Mouse (Mus musculus) layer of hippocampus, postnatal 14 days (tissue): Measurements from ENCODE around the gene Apba2. TPM values are rescaled to one million over a fixed set of nuclear protein-coding genes. Genes with fewer than 3 reads are reported as not detected.

Experiments used
- DNase-seq, 2 experiments: peaks; one replicate each; pipeline ENCODE4 v3.0.0; 2021 to 2022; ENCODE audit warnings: low spot score in 2 of 2, mixed read lengths in 1 of 2
- long read RNA-seq, 2 experiments: library from polyadenylated mRNA; stranded (forward); transcript quantifications; one replicate each; pipeline ENCODE4 v2.0.0; 2021
- total RNA-seq, 2 experiments: library from RNA; stranded (reverse); gene quantifications; 2 replicates each; pipeline ENCODE4 v1.2.3; 2021

Gene Apba2
- total RNA-seq: 100 to 1,000 TPM; 273 to 296 TPM
- long read RNA-seq, experiment 1, transcript Apba2-201 (15 exons, 3,321 nt): major isoform, 13 of 139 reads
- long read RNA-seq, experiment 1, partial matches to known transcripts: 29 of 139 reads
- long read RNA-seq, experiment 1, other reads (novel, unspliced or antisense): 97 of 139 reads
- long read RNA-seq, experiment 2, transcript Apba2-201 (15 exons, 3,321 nt): major isoform, 16 of 138 reads
- long read RNA-seq, experiment 2, partial matches to known transcripts: 29 of 138 reads
- long read RNA-seq, experiment 2, other reads (novel, unspliced or antisense): 92 of 138 reads

GRCm38 (mm10) chr7:64501536-64502270 lies at the start of gene Apba2:
TSS of gene Apba2 (plus strand) at chr7:64501706.
- DNase-seq: peak; percentile 69 to 77

- DNase-seq: no peak
These were observed 49.6 kb upstream of the Apba2 start for GRCm38 (mm10) chr7:64451861-64452382.

GRCm38 (mm10) chr7:64452471-64453222 lies 48.9 kb upstream of the Apba2 start:
- DNase-seq: peak in 1 of 2 experiments; percentile 54

GRCm38 (mm10) chr7:64456176-64456575 lies 45.3 kb upstream of the Apba2 start:
- no peak for DNase-seq

GRCm38 (mm10) chr7:64456676-64457075 lies 44.8 kb upstream of the Apba2 start:
- no peak for DNase-seq

- DNase-seq: no peak
These were observed 43.7 kb upstream of the Apba2 start for GRCm38 (mm10) chr7:64457811-64458210.

- DNase-seq: peak; percentile 2 to 10
These were observed 4.1 kb upstream of the Apba2 start for GRCm38 (mm10) chr7:64497438-64497837.

- DNase-seq: peak; percentile 27 to 29
These were observed 1.0 kb downstream of the Apba2 start for GRCm38 (mm10) chr7:64502271-64503180.

GRCm38 (mm10) chr7:64503641-64504040 lies 2.1 kb downstream of the Apba2 start:
- peak; percentile 1 to 15 for DNase-seq

- peak; percentile 57 to 59 for DNase-seq
These were observed 3.3 kb downstream of the Apba2 start for GRCm38 (mm10) chr7:64504691-64505231.

GRCm38 (mm10) chr7:64505571-64505970 lies 4.1 kb downstream of the Apba2 start:
- DNase-seq: peak; percentile 9 to 18

GRCm38 (mm10) chr7:64508826-64509225 lies 7.3 kb downstream of the Apba2 start:
- DNase-seq: peak; percentile 1 to 2

- DNase-seq: peak; percentile 0 to 1
These were observed 8.4 kb downstream of the Apba2 start for GRCm38 (mm10) chr7:64509911-64510310.

GRCm38 (mm10) chr7:64510526-64511210 lies 9.2 kb downstream of the Apba2 start:
- DNase-seq: peak; percentile 3 to 5

GRCm38 (mm10) chr7:64513621-64514020 lies 12.1 kb downstream of the Apba2 start:
- no peak for DNase-seq

- DNase-seq: no peak
These were observed 13.8 kb downstream of the Apba2 start for GRCm38 (mm10) chr7:64515280-64515679.

GRCm38 (mm10) chr7:64515891-64516290 lies 14.4 kb downstream of the Apba2 start:
- no peak for DNase-seq

GRCm38 (mm10) chr7:64519091-64519490 lies 17.6 kb downstream of the Apba2 start:
- DNase-seq: no peak

GRCm38 (mm10) chr7:64519521-64519920 lies 18.0 kb downstream of the Apba2 start:
- DNase-seq: no peak
